Mouse (Mus musculus): ENCODE measurements at regions not wholly inside any gene's neighbourhood (a gene's known extent, or its start where the extent isn't known, plus 50 kb on each side); places are given as distances from the start of the nearest gene placed in this dataset.

- TF ChIP-seq CTCF (IDR thresholded peaks at IDR 0.05; ENCODE audit: borderline replicate concordance, extremely low read depth, insufficient read depth, insufficient read length) (0 out of 2 replicates have a peak, but pooled peaks have one; percentile 9), POLR2A (IDR thresholded peaks at IDR 0.05; ENCODE audit: borderline replicate concordance, extremely low read depth, insufficient read depth, insufficient read length, poor library complexity, severe bottlenecking) (no peak)
These were observed 107.3 kb downstream of the Adcyap1 start for GRCm38 (mm10) chr17:93306121-93306520.

Measured in brain, embryonic 14.5 days (tissue).